Mouse (Mus musculus): ENCODE measurements around the gene Plekha1. TPM values are rescaled to one million over a fixed set of nuclear protein-coding genes. Genes with fewer than 3 reads are reported as not detected.

Plekha1 gene
- total RNA-seq, 1 experiment: 52.4 TPM

DNA sequence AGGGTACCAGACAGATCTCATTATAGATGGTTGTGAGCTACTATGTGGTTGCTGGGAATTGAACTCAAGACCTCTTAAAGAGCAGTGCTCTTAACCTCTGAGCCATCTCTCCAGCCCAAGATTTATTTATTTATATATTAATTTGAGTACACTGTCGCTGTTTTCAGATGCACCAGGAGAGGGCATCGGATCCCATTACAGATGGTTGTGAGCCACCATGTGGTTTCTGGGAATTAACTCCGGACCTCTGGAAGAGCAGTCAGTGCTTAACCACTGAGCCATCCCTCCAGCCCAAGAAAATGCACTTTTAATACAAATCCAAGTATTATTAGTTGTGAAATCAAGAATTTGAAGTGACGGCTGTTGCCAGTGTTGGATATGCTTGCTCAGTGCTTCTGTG, 32.8 kb downstream of the Plekha1 start:
- Histone ChIP-seq H3K4me3 (ENCODE audit: insufficient read depth in 1 of 2, low read depth in 1 of 2, low read length in 2 of 2, poor library complexity in 1 of 2, severe bottlenecking in 1 of 2) (no peak overlapping the region), H3K27ac (ENCODE audit: insufficient read depth, low read depth, low read length, poor library complexity, severe bottlenecking) (no peak overlapping the region), H3K4me1 (ENCODE audit: control insufficient read depth in 2 of 2, insufficient read depth in 2 of 2, low read length in 2 of 2, poor library complexity in 1 of 2) (no peaks in the 10 kb centered on the region), H3K36me3 (ENCODE audit: control insufficient read depth, insufficient read depth, low read length, poor library complexity, severe bottlenecking) (peaks cover 12% of the 10 kb centered on the region; the same call in 1 of the 2 replicates), H3K9ac (ENCODE audit: insufficient read depth, low read depth, low read length, poor library complexity, severe bottlenecking) (no peak overlapping the region), H3K9me3 (ENCODE audit: control insufficient read depth, insufficient read depth, low read depth, low read length) (no peaks in the 10 kb centered on the region)
- TF ChIP-seq MAFK (IDR thresholded peaks at IDR 0.05; ENCODE audit: insufficient read depth, low read depth, low read length): no peak
- no peak for TF ChIP-seq CHD2 (IDR thresholded peaks at IDR 0.05; ENCODE audit: low read depth, low read length)
- no peak for TF ChIP-seq ZNF384 (IDR thresholded peaks at IDR 0.05; ENCODE audit: low read depth, low read length)
- no peak for TF ChIP-seq HCFC1 (IDR thresholded peaks at IDR 0.05; ENCODE audit: borderline replicate concordance, insufficient read depth, low read length)
- TF ChIP-seq ZC3H11A (IDR thresholded peaks at IDR 0.05; ENCODE audit: borderline replicate concordance, low read depth, low read length): no peak
- in situ Hi-C loops (cut with MboI; ENCODE audit: low sequenced_read_pairs in 2 of 2, unreplicated experiment in 2 of 2): no loop called here
- DNase-seq (ENCODE audit: low read depth, low spot score): no peak

DNA sequence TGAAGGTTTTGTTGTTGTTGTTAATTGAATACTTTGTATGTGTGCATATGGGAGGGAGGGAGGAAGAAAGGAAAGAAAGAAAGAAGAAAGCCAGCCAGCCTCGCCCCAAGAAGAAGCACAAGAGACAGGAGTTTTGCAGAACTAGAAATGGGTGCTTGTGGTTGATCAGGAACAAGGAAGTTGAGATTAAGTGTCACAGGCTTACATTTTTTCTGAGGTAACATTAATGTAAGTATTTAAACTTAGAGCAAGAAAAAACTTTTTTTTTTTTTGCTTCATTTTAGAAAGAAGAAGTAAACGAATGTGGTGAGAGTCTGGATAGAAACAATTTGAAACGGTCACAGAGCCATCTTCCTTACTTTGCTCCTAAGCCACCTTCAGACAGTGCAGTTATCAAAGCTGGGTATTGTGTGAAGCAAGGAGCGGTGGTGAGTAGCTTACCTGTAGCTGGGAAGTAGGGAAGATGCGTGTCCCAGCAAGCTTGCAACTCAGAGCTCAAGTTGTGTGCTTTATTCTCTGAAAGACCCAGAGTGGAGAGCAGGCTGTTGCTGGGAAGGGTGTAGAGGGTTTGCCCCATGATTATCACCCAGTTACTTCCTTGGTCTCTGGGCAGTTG, 34.8 kb downstream of the Plekha1 start:
- TF ChIP-seq HCFC1 (IDR thresholded peaks at IDR 0.05; ENCODE audit: borderline replicate concordance, insufficient read depth, low read length): no peak
- no peak for TF ChIP-seq CHD2 (IDR thresholded peaks at IDR 0.05; ENCODE audit: low read depth, low read length)
- TF ChIP-seq MAFK (IDR thresholded peaks at IDR 0.05; ENCODE audit: insufficient read depth, low read depth, low read length): no peak
- TF ChIP-seq ZC3H11A (IDR thresholded peaks at IDR 0.05; ENCODE audit: borderline replicate concordance, low read depth, low read length): no peak
- Histone ChIP-seq H3K9me3 (ENCODE audit: control insufficient read depth, insufficient read depth, low read depth, low read length) (no peaks in the 10 kb centered on the region), H3K4me1 (ENCODE audit: control insufficient read depth in 2 of 2, insufficient read depth in 2 of 2, low read length in 2 of 2, poor library complexity in 1 of 2) (peaks cover 0 to 3% of the 10 kb centered on the region in 2 experiments; a peak in 1 of 4 replicates), H3K36me3 (ENCODE audit: control insufficient read depth, insufficient read depth, low read length, poor library complexity, severe bottlenecking) (peaks cover 14% of the 10 kb centered on the region; the same call in 1 of the 2 replicates), H3K27ac (ENCODE audit: insufficient read depth, low read depth, low read length, poor library complexity, severe bottlenecking) (no peak overlapping the region), H3K4me3 (ENCODE audit: insufficient read depth in 1 of 2, low read depth in 1 of 2, low read length in 2 of 2, poor library complexity in 1 of 2, severe bottlenecking in 1 of 2) (no peak overlapping the region), H3K9ac (ENCODE audit: insufficient read depth, low read depth, low read length, poor library complexity, severe bottlenecking) (no peak overlapping the region)
- in situ Hi-C loops (cut with MboI; ENCODE audit: low sequenced_read_pairs in 2 of 2, unreplicated experiment in 2 of 2): no loop called here
- DNase-seq (ENCODE audit: low read depth, low spot score): no peak

DNA sequence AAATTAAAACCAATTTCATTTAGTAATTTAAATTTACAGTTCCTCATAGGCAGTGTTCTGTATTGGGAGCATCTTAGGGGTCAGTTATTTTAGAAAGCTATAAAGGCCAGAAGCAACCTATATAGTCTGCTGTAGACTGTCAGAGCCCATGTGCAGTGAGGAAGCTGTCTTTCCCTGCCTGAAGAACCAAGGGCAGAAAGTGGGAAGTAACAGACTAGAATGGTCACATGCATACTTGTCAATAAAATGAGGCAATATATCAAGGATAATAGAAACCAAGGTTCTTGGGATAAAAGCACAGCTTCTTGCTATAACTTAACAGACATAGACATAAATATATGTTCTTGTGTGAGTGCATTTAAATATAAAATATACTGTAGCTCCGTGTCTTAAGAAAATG, 37.4 kb downstream of the Plekha1 start:
- in situ Hi-C loops (cut with MboI; ENCODE audit: low sequenced_read_pairs in 2 of 2, unreplicated experiment in 2 of 2): no loop called here

DNA sequence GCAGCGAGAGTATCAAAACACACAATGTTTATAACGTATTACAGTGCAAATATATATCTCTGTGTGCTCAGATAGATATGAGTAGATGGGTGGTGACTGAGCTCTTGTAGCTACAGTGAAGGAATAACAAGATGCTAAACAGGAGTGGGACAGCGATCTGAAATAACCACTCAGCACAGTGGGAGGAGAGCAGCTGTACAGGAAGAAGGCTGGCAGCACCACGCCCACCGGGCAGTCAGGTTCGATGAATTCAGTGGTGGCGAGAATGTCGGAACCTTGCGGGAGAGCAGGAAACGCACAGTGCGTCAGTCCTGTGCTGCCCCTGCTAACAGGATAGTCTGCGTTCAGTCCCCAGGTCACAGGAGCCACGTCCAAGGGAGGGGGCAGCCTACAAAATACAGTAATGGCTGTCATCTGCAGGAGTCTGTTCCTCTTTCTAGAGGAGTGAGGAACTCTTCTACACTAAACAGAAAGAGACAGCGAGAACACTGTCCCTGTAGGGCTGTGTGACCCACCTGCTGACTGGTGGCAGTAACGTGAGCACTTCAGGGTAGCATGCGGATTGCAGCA, 38.0 kb downstream of the Plekha1 start:
- H3K9ac ChIP-seq (ENCODE audit: insufficient read depth, low read depth, low read length, poor library complexity, severe bottlenecking): no peak overlapping the region
- no peak for DNase-seq (ENCODE audit: low read depth, low spot score)
- in situ Hi-C loops (cut with MboI; ENCODE audit: low sequenced_read_pairs in 2 of 2, unreplicated experiment in 2 of 2): no loop called here
- no peaks in the 10 kb centered on the region for H3K9me3 ChIP-seq (ENCODE audit: control insufficient read depth, insufficient read depth, low read depth, low read length)
- peaks cover 11% of the 10 kb centered on the region; the same call in 1 of the 2 replicates for H3K36me3 ChIP-seq (ENCODE audit: control insufficient read depth, insufficient read depth, low read length, poor library complexity, severe bottlenecking)
- H3K4me1 ChIP-seq (ENCODE audit: control insufficient read depth in 2 of 2, insufficient read depth in 2 of 2, low read length in 2 of 2, poor library complexity in 1 of 2): peaks cover 0 to 3% of the 10 kb centered on the region in 2 experiments; a peak in 1 of 4 replicates
- no peak overlapping the region for H3K27ac ChIP-seq (ENCODE audit: insufficient read depth, low read depth, low read length, poor library complexity, severe bottlenecking)
- no peak overlapping the region for H3K4me3 ChIP-seq (ENCODE audit: insufficient read depth in 1 of 2, low read depth in 1 of 2, low read length in 2 of 2, poor library complexity in 1 of 2, severe bottlenecking in 1 of 2)
- TF ChIP-seq ZNF384 (IDR thresholded peaks at IDR 0.05; ENCODE audit: low read depth, low read length): no peak
- TF ChIP-seq ZC3H11A (IDR thresholded peaks at IDR 0.05; ENCODE audit: borderline replicate concordance, low read depth, low read length): no peak
- no peak for TF ChIP-seq CHD2 (IDR thresholded peaks at IDR 0.05; ENCODE audit: low read depth, low read length)

More for the DNA sequence above, 37.4 kb downstream of the Plekha1 start:
- Histone ChIP-seq H3K4me1 (ENCODE audit: control insufficient read depth in 2 of 2, insufficient read depth in 2 of 2, low read length in 2 of 2, poor library complexity in 1 of 2) (peaks cover 0 to 3% of the 10 kb centered on the region in 2 experiments; a peak in 1 of 4 replicates), H3K36me3 (ENCODE audit: control insufficient read depth, insufficient read depth, low read length, poor library complexity, severe bottlenecking) (peaks cover 11% of the 10 kb centered on the region; the same call in 1 of the 2 replicates), H3K9me3 (ENCODE audit: control insufficient read depth, insufficient read depth, low read depth, low read length) (no peaks in the 10 kb centered on the region), H3K4me3 (ENCODE audit: insufficient read depth in 1 of 2, low read depth in 1 of 2, low read length in 2 of 2, poor library complexity in 1 of 2, severe bottlenecking in 1 of 2) (no peak overlapping the region), H3K27ac (ENCODE audit: insufficient read depth, low read depth, low read length, poor library complexity, severe bottlenecking) (no peak overlapping the region), H3K9ac (ENCODE audit: insufficient read depth, low read depth, low read length, poor library complexity, severe bottlenecking) (no peak overlapping the region)
- no peak for TF ChIP-seq ZNF384 (IDR thresholded peaks at IDR 0.05; ENCODE audit: low read depth, low read length)
- no peak for TF ChIP-seq MAFK (IDR thresholded peaks at IDR 0.05; ENCODE audit: insufficient read depth, low read depth, low read length)
- no peak for TF ChIP-seq CHD2 (IDR thresholded peaks at IDR 0.05; ENCODE audit: low read depth, low read length)
- no peak for TF ChIP-seq HCFC1 (IDR thresholded peaks at IDR 0.05; ENCODE audit: borderline replicate concordance, insufficient read depth, low read length)
- DNase-seq (ENCODE audit: low read depth, low spot score): no peak

Measured in ES-E14 (cell line).